Mouse (Mus musculus) forebrain, postnatal 0 days (tissue): Measurements from ENCODE around the gene Gm38100. TPM values are rescaled to one million over a fixed set of nuclear protein-coding genes. Genes with fewer than 3 reads are reported as not detected.

Experiments
- ATAC-seq: fragments of 200-750 bp; cut with Nextera tagmentation; 2 replicates; pipeline ENCODE4 v1.8.0; 2017; ENCODE audit warnings: mild to moderate bottlenecking, moderate library complexity
- DNase-seq: peaks from one replicate; pipeline ENCODE4 v3.0.0-alpha.2; 2015
- H3K27ac ChIP-seq: fragments of 300-500 bp; sonication (generic); 2 replicates; pipeline ENCODE4 v1.5.1; 2014; ENCODE audit warnings: low read depth, mild to moderate bottlenecking, antibody characterized with exemption, low read length, moderate library complexity, mixed read lengths
- H3K27me3 ChIP-seq: fragments of 300-500 bp; sonication (generic); 2 replicates; pipeline ENCODE4 v1.6.1; 2014; ENCODE audit warnings: mild to moderate bottlenecking, low read length, mixed read lengths; ENCODE audit not compliant: insufficient read depth
- H3K36me3 ChIP-seq: fragments of 300-500 bp; sonication (generic); 2 replicates; pipeline ENCODE4 v1.6.1; 2014; ENCODE audit warnings: mild to moderate bottlenecking, moderate library complexity; ENCODE audit not compliant: insufficient read depth
- H3K4me1 ChIP-seq: fragments of 300-500 bp; sonication (generic); 2 replicates; pipeline ENCODE4 v1.6.1; 2014; ENCODE audit warnings: antibody characterized with exemption; ENCODE audit not compliant: insufficient read depth
- H3K4me2 ChIP-seq: fragments of 300-500 bp; sonication (generic); 2 replicates; pipeline ENCODE4 v1.6.1; 2014; ENCODE audit warnings: low read depth, mild to moderate bottlenecking, moderate library complexity
- H3K4me3 ChIP-seq: fragments of 300-500 bp; sonication (generic); 2 replicates; pipeline ENCODE4 v1.5.1; 2014; ENCODE audit warnings: low read depth, low read length, mixed read lengths
- H3K9ac ChIP-seq: fragments of 300-500 bp; sonication (generic); 2 replicates; pipeline ENCODE4 v1.6.1; 2014; ENCODE audit warnings: mild to moderate bottlenecking
- H3K9me3 ChIP-seq: fragments of 300-500 bp; sonication (generic); 2 replicates; pipeline ENCODE4 v1.6.1; 2016; ENCODE audit warnings: low read length
- CTCF ChIP-seq: sonication (generic); IDR thresholded peaks from 2 replicates; pipeline ENCODE4 v1.5.1; 2016; ENCODE audit warnings: antibody characterized with exemption, control low read depth, low read depth
- WGBS: fragments of 180-500 bp; shearing (Covaris S2); extraction: QIAGEN DNeasy Blood & Tissue Kit; methylation state at CpG from one replicate; pipeline ENCODE4 v1.1.7; 2014; 5-methylcytosine and 5-hydroxymethylcytosine counted together
- polyA plus RNA-seq: library from polyadenylated mRNA; unstranded; fragments of >200 nt; fragmentation: Nextera tagmentation; extraction: Ambion mirVana; gene quantifications from 2 replicates; pipeline ENCODE4 v1.2.1, GENCODE M21; 2015
- total RNA-seq: library from RNA; depleted of rRNA; stranded (reverse); fragments of >200 nt; gene quantifications from 2 replicates; pipeline ENCODE4 v1.2.3, GENCODE M21; 2014

The Gm38100 gene
- total and polyA plus RNA-seq, 2 experiments from 2014 or later, result not detected

DNA sequence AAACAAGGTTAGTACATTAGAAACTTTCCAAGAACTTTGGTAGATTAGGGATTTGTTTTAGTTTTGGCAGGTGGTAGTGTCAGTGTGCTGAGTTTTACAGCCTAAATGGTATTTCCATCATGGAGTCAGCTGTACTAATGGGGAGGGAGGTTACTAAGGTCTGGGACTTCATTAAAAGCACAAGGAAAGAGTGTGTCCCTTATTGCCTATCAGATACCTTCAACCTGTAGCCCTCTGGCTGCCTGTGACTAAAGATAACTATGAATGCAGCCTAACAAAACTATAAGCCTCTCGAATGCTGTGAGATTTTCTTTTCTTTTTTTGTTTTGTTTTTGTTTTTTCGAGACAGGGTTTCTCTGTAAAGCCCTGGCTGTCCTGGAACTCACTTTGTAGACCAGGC lies 8.9 kb upstream of the Gm38100 start:
- H3K4me2 ChIP-seq, result no peak overlapping the region
- 93% methylated on average over 2 of the region's 2 CpGs for WGBS
- peaks cover 6% of the 10 kb centered on the region; the same call in 1 of the 2 replicates for H3K36me3 ChIP-seq
- DNase-seq, result no peak
- H3K4me1 ChIP-seq, result no peaks in the 10 kb centered on the region
- H3K27me3 ChIP-seq, result no peaks in the 10 kb centered on the region
- H3K4me3 ChIP-seq, result no peak overlapping the region
- no peak for TF ChIP-seq CTCF
- no peak for ATAC-seq
- H3K27ac ChIP-seq, result no peak overlapping the region
- no peak overlapping the region for H3K9ac ChIP-seq
- no peaks in the 10 kb centered on the region for H3K9me3 ChIP-seq

DNA sequence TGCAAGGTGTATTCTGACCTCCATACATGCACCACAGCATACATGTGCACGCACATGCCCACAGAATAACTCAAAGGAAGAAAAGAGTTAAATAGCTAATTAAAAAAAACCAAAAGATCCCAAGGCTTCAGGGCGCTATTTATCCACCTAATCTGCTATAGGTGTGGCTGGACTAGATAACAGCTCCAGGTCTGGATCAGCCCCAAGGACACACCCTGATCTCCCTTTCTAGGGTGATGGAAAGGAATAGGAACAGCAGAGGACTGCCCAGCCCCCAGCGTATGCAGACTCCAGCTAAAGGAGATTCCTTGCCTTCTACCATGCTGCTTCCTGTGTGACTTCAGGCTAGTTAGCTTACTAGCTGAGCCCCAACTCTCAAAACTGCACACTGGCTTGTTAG lies 8.1 kb upstream of the Gm38100 start:
- ATAC-seq (no peak), DNase-seq (no peak)
- Histone ChIP-seq H3K4me1 (no peaks in the 10 kb centered on the region), H3K27me3 (no peaks in the 10 kb centered on the region), H3K4me3 (no peak overlapping the region), H3K9me3 (no peaks in the 10 kb centered on the region), H3K36me3 (peaks cover 6% of the 10 kb centered on the region; the same call in 1 of the 2 replicates), H3K27ac (no peak overlapping the region), H3K9ac (no peak overlapping the region), H3K4me2 (no peak overlapping the region)
- 86% methylated on average over 3 of the region's 3 CpGs for WGBS
- TF ChIP-seq CTCF, result no peak

DNA sequence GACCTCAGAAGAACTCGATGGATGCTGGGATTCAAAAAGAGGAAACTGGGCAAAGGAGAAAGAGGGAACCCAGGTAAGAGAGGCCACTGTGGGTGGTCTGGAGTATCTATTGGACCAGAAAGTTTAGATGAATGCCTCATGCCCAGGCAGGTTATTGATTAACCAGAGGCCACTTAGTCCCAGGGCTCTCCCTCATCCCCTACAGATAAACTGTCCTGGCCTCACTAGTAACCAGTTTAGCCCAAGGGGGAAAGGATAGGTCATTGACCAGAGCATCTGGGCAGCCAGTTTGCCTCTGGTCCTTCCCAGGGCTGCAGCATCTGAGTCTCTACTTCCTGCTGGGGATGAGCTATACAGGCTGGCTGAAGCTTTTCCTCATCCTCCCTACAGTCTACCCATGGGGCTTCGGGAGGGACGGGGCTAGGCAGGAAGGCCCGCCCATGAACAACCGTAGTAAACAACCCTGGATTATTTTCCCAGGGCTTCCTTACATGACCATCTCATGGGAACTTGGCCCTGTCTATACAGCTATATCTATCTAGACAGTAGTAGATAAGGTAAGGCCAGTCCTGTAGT lies 6.3 kb upstream of the Gm38100 start:
- no peak for TF ChIP-seq CTCF
- no peaks in the 10 kb centered on the region for H3K9me3 ChIP-seq
- no peaks in the 10 kb centered on the region for H3K4me1 ChIP-seq
- H3K27me3 ChIP-seq, result no peaks in the 10 kb centered on the region
- no peak overlapping the region for H3K4me3 ChIP-seq
- peaks cover 3% of the 10 kb centered on the region; the same call in 1 of the 2 replicates for H3K36me3 ChIP-seq
- no peak overlapping the region for H3K4me2 ChIP-seq
- WGBS, result 83% methylated on average over 5 of the region's 5 CpGs
- ATAC-seq (no peak), DNase-seq (no peak)
- no peak overlapping the region for H3K27ac ChIP-seq
- no peak overlapping the region for H3K9ac ChIP-seq

- Histone ChIP-seq H3K4me1 (no peaks in the 10 kb centered on the region), H3K4me3 (no peak overlapping the region), H3K9me3 (no peaks in the 10 kb centered on the region), H3K9ac (no peak overlapping the region), H3K4me2 (no peak overlapping the region), H3K27ac (no peak overlapping the region), H3K36me3 (no peaks in the 10 kb centered on the region), H3K27me3 (no peaks in the 10 kb centered on the region)
- 94% methylated on average over 8 of the region's 8 CpGs for WGBS
- no peak for TF ChIP-seq CTCF
- DNase-seq, result no peak
- ATAC-seq, result no peak
Measured at GRCm38 (mm10) chr1:175921091-175921490, 962 bp downstream of the Gm38100 start.

GRCm38 (mm10) chr1:175923848-175924787 lies 4.0 kb downstream of the Gm38100 start:
- WGBS, result 52% methylated on average over 7 of the region's 7 CpGs
- no peaks in the 10 kb centered on the region for H3K9me3 ChIP-seq
- no peak overlapping the region for H3K27ac ChIP-seq
- H3K27me3 ChIP-seq, result no peaks in the 10 kb centered on the region
- H3K4me3 ChIP-seq, result no peak overlapping the region
- ATAC-seq (peak; percentile 66), DNase-seq (peak; percentile 92)
- no peak overlapping the region for H3K9ac ChIP-seq
- H3K36me3 ChIP-seq, result no peaks in the 10 kb centered on the region
- peak; percentile 87 for TF ChIP-seq CTCF
- H3K4me1 ChIP-seq, result no peaks in the 10 kb centered on the region
- H3K4me2 ChIP-seq, result no peak overlapping the region

GRCm38 (mm10) chr1:175931391-175931790 lies 11.3 kb downstream of the Gm38100 start:
- no peak for TF ChIP-seq CTCF
- DNase-seq (no peak), ATAC-seq (peak; percentile 42; the same call in 1 of the 2 replicates)
- WGBS, result 94% methylated on average over 5 of the region's 5 CpGs
- Histone ChIP-seq H3K9ac (no peak overlapping the region), H3K4me1 (no peaks in the 10 kb centered on the region), H3K27me3 (no peaks in the 10 kb centered on the region), H3K4me3 (no peak overlapping the region), H3K27ac (no peak overlapping the region), H3K36me3 (no peaks in the 10 kb centered on the region), H3K9me3 (no peaks in the 10 kb centered on the region), H3K4me2 (no peak overlapping the region)

DNA sequence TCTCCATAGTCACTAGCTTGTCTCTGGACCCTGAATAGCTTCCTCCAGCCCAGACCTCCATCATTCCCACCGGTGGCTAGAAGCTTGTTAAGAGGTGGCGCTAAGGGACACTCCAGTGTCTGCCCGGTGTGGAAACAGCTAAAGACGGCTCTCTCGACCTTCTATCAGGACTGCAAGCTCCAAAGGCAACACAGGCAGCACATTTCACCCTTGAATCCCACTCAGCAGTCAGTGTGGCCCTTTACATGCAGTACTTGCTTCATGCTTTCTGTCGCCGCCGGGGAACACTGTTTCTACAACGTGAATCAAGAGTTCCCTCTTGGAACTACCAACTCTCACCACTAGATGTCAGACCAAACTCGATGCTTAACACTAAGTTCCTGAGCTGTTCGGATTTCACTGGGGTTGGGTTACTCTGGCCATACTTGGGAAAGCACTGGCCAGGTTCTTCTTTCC lies 16.2 kb downstream of the Gm38100 start:
- no peaks in the 10 kb centered on the region for H3K9me3 ChIP-seq
- H3K36me3 ChIP-seq, result no peaks in the 10 kb centered on the region
- DNase-seq, result peak; percentile 93
- H3K27ac ChIP-seq, result no peak overlapping the region
- H3K4me2 ChIP-seq, result peak overlapping the region; percentile 26
- peak; percentile 97 for TF ChIP-seq CTCF
- H3K4me1 ChIP-seq, result no peaks in the 10 kb centered on the region
- 9% methylated on average over 11 of the region's 11 CpGs for WGBS
- no peaks in the 10 kb centered on the region for H3K27me3 ChIP-seq
- no peak overlapping the region; the same call in 1 of the 2 replicates for H3K9ac ChIP-seq
- H3K4me3 ChIP-seq, result 0 out of 2 replicates have a peak overlapping the region, but pooled peaks have one; percentile 2
- peak; percentile 88 for ATAC-seq
